Mouse (Mus musculus) liver, adult 2 months (tissue): ENCODE measurements around the gene St6galnac3.

Source experiments
- CTCF ChIP-seq: fragments of 200-500 bp; IDR thresholded peaks from 2 replicates; pipeline ENCODE4 v1.5.1; 2011; ENCODE audit warnings: low read depth, low read length, control low read depth
- POLR2A ChIP-seq: fragments of 200-500 bp; IDR thresholded peaks from 2 replicates; pipeline ENCODE4 v1.6.1; 2011; ENCODE audit warnings: low read length, control low read depth; ENCODE audit not compliant: insufficient read depth; ENCODE audit errors: extremely low read depth

DNA sequence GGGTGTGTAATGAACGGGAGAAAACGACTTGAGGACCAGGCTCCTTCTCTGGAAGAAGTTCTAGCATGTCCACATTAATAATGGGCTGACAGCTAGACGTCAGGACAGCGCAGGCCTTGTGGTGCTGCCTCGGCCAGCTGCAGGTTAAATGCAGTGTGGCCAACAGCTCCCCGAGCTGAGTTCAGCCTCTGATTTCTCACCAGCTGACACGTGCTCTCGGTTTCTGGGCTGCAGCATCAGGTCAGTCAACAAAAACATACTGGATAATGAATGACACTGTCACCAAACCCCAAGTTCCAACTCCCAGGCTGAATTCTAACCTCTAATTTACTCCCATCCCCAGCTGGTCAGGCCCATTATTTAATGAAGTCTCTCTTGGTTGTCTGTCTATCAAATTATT lies 295.1 kb downstream of the St6galnac3 start:
- no peak for TF ChIP-seq POLR2A
- no peak for TF ChIP-seq CTCF
